Mouse (Mus musculus) B cell, adult (primary cell): ENCODE results near the gene Zfp719. TPM values are rescaled to one million over a fixed set of nuclear protein-coding genes. Genes with fewer than 3 reads are reported as not detected.

Source experiments
- total RNA-seq: library from RNA; stranded (reverse); gene quantifications from 4 replicates; pipeline ENCODE4 v1.2.4, GENCODE M21; 2023; ENCODE audit not compliant: inconsistent age

The Zfp719 gene
- 8.9 to 14.1 TPM (median 10.7 TPM) in 4 replicates for total RNA-seq

DNA sequence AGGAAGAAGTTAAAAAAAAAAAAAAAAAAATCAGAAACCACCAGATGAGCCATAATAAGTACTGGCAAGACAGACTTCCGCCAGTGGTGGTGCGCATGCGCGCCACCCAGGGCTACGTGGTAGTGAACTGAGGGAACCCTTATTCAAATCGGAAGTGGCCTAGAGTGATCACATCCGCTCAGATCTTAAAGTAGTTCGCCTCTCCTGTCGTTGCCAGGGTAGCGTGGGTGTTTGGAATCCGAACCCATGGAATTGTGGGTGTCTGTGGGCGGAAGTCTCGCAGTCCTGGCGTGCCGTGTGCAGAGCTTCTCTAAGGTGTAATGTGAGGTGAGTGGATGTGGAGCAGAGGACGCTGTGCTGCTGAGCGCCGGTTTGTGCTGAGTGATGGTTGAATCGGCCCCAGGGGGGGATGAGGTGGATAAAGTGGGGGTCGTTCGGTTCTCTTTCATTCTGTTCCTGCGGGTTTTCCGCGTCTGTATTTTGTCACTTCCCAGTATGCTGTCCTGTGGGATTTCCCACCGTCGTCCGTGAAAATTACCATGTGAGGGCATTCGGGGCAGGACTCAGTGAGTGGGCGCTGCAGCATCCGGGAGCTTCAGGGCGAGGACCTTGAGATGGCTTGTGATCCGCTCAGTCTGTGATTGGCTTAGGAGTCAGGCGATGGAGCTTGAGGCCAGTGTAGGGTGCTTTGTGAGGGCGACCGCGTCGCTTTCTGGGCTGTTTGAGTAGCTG, at the start of gene Zfp719:
Zfp719 (plus strand) TSS at position 171 of the 732 bp plus-strand sequence.

DNA sequence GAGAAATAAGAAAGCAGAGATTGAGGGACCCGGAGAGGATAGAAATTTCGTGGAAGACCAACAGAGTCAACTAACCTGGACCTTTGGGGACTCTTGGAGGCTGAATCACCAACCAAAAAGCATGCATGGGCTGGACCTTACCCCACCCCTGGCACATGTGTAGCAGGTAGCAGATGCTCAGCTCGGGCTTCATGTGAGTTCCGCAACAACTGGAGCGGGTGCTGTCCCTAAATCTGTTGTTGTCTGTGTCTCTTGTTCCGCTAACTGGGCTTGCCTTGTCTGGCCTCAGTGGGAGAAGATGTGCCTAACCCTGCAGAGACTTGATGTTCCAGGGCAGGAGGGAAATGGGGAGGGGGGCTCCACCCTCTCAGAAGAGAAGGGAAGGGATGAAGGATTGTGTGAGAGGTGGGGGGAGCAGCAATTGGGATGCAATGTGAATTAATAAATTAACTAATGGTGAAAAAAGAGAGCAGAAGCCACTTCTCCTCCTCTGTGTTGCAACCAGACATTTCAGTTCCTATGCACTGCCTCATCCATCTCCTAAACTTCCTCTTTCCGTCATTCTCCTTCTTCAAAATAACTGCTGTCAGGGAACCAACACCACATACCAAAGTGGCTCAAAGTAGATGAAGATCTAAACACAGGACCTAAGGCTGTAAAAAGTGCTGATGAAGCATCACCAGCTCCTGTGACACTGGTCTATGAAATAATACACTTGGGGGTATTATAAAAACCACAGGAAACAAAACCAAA, 35.0 kb upstream of the Zfp719 start, which contains the start of gene Cd33:
Cd33 (minus strand) TSS at position 204 of the 753 bp plus-strand sequence.

DNA sequence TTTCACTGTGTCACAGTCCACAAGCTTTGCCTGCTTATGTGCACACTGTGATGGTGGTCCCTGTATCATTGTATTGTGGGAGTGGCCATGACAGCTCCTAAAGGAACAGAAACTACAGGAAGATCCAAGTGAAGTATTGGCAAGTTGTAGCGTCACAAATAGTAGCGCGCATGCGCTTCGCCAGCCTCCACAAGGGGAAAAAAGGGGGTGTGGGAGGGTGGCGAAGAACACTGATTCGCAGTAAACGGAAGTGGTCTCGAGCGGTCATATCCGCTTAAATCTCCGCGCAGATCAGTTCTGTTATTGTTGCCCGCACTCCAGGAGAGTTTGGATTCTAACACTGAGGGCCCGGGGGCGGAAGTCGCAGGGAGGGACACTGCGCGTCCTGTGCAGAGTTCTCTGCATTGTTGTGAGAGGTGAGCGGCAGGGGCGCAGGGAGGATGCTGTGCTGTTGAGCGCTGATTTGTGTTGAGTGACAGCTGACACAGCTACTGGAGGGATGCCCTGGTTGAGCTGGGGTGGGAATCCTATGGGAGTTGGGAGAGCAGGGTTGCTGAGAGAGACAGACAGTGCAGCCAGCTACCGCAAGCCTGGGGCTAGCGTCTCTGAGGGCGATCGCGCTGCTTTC, 17.3 kb upstream of the Zfp719 start, which contains the start of gene Zfp658:
Zfp658 (plus strand) TSS at position 251 of the 628 bp plus-strand sequence.

DNA sequence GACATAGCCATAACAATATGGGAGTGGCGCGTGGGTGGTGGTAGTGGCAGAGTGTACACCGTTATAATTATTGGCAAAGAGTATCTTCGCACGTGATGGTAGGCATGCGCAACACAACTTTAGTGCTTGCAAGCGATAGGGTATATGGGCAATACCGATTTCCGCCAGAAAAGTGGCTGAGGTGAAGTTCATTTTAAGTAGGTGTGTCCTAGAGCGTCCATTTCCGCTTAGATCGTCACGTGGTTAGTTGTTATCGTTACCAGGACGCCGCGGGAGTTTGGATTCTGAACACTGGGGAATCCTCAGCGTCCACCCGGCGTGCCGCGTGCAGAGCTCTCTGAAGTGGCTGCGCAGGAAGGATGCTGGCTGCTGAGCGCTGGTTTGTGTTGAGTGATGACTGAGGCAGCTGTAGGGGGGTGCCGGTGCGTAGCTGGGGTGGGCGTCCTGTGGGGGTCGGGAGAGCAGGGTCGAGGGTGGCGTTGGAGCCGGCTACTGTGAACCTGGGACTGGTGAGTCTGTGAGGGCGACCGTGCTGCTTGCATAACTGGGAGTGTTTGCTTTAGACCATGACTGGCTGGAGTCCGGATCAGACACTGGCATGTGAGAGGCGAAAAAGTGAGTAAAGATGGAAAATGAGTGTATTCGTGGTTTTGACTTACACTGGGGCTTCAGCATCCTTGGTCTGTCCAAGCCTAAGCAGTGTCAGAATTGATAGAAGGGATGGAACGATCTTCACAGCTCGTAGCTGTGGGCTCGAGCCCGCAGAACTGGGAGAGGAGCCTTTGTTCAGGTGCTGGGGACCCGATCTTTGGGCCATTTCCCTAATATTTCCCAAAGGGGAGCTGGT, 27.7 kb downstream of the Zfp719 start, which contains the start of gene Zfp819:
Zfp819 (plus strand) TSS at position 274 of the 847 bp plus-strand sequence.

DNA sequence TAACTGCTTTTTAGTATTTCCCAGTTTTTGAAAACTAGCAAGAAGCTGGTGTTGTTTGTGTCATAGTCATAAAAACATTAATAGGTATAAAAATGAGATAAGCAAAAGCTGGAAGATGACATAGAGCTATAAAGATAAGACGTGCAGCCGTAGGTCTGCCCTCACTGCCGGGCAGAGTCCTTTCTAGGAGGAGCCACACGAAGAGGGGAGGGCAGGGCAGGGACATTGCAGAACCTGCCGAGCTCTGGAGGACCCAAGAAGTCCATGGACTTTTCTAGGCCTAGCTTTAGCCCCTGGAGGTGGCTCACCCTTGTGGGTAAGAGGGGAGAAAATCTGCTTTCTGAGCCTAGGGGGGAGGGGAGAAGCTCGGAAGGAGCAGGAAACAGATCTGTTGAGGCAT, 55.1 kb downstream of the Zfp719 start, which contains the start of gene Ceacam18:
Ceacam18 (plus strand) TSS at position 208 of the 400 bp plus-strand sequence.

Other genes starting within 250 kb of the Zfp719 start
- 0.45 to 0.77 TPM (median 0.45 TPM) in 3 of 4 replicates, not detected in the other for gene Siglecf, start 228.3 kb upstream of the Zfp719 start, total RNA-seq
- gene Siglecg, start 171.4 kb upstream of the Zfp719 start, total RNA-seq: 357 to 404 TPM (median 393 TPM) in 4 replicates
- not detected in 4 replicates for gene Lim2, start 151.9 kb upstream of the Zfp719 start, total RNA-seq
- 1.9 to 3.8 TPM (median 2.3 TPM) in 4 replicates for gene Nkg7, start 142.5 kb upstream of the Zfp719 start, total RNA-seq
- gene Cldnd2, start 138.8 kb upstream of the Zfp719 start, total RNA-seq: not detected in 4 replicates
- gene Etfb, start 135.5 kb upstream of the Zfp719 start, total RNA-seq: 36.1 to 51.0 TPM (median 48.9 TPM) in 4 replicates
- not detected in 4 replicates for gene Gm45233, start 135.5 kb upstream of the Zfp719 start, total RNA-seq
- 2.0 to 3.9 TPM (median 2.3 TPM) in 4 replicates for gene Vsig10l, start 116.5 kb upstream of the Zfp719 start, total RNA-seq
- not detected in 4 replicates for gene Iglon5, start 89.5 kb upstream of the Zfp719 start, total RNA-seq
- gene 4931406B18Rik, start 73.7 kb upstream of the Zfp719 start, total RNA-seq: not detected in 4 replicates
- 1.7 to 3.5 TPM (median 2.3 TPM) in 4 replicates for gene Cd33, start 35.2 kb upstream of the Zfp719 start, total RNA-seq
- gene Zfp658, start 17.4 kb upstream of the Zfp719 start, total RNA-seq: 1.9 to 2.5 TPM (median 2.5 TPM) in 4 replicates
- gene Zfp819, start 27.6 kb downstream of the Zfp719 start, total RNA-seq: not detected in 4 replicates
- not detected in 4 replicates for gene Ceacam18, start 55.1 kb downstream of the Zfp719 start, total RNA-seq
- gene Siglece, start 80.6 kb downstream of the Zfp719 start, total RNA-seq: 1.7 to 2.6 TPM (median 2.1 TPM) in 4 replicates
- gene Ctu1, start 92.4 kb downstream of the Zfp719 start, total RNA-seq: 5.3 to 7.2 TPM (median 6.0 TPM) in 4 replicates
- gene Klk14, start 110.8 kb downstream of the Zfp719 start, total RNA-seq: not detected in 4 replicates
- not detected in 4 replicates for gene Klk13, start 133.0 kb downstream of the Zfp719 start, total RNA-seq
- gene Klk12, start 189.3 kb downstream of the Zfp719 start, total RNA-seq: not detected in 4 replicates
- not detected in 4 replicates for gene Klk11, start 195.0 kb downstream of the Zfp719 start, total RNA-seq
- gene Klk10, start 201.4 kb downstream of the Zfp719 start, total RNA-seq: not detected in 4 replicates
- gene Klk9, start 212.3 kb downstream of the Zfp719 start, total RNA-seq: not detected in 4 replicates
- 1.1 to 6.0 TPM (median 4.7 TPM) in 4 replicates for gene Klk8, start 218.0 kb downstream of the Zfp719 start, total RNA-seq
- not detected in 4 replicates for gene Klk7, start 231.7 kb downstream of the Zfp719 start, total RNA-seq
- not detected in 4 replicates for gene Klk6, start 244.9 kb downstream of the Zfp719 start, total RNA-seq